Mouse (Mus musculus) limb, embryonic 15.5 days (tissue): ENCODE measurements at regions not wholly inside any gene's neighbourhood (a gene's known extent, or its start where the extent isn't known, plus 50 kb on each side); places are given as distances from the start of the nearest gene placed in this dataset.
"Not testable (repeated sequence)": the region's sequence is repeated elsewhere in the genome, so short reads cannot be mapped to it uniquely, and the experiment has no call there.

Experiments
- ATAC-seq: fragments of 200-750 bp; cut with Nextera tagmentation; 2 replicates; pipeline ENCODE4 v1.8.0; 2017; ENCODE audit warnings: low read depth, moderate TSS enrichment; ENCODE audit not compliant: insufficient number of reproducible peaks, low FRiP score, low TSS enrichment
- H3K27ac ChIP-seq: fragments of 300-500 bp; sonication (generic); 2 replicates; pipeline ENCODE4 v1.5.1; 2015; ENCODE audit warnings: moderate library complexity, mild to moderate bottlenecking, inconsistent platforms
- H3K27me3 ChIP-seq: fragments of 300-500 bp; sonication (generic); 2 replicates; pipeline ENCODE4 v1.6.1; 2015; ENCODE audit warnings: inconsistent platforms
- H3K36me3 ChIP-seq: fragments of 300-500 bp; sonication (generic); 2 replicates; pipeline ENCODE4 v1.6.1; 2015; ENCODE audit warnings: inconsistent platforms
- H3K4me1 ChIP-seq: fragments of 300-500 bp; sonication (generic); 2 replicates; pipeline ENCODE4 v1.6.1; 2015; ENCODE audit warnings: inconsistent platforms
- H3K4me2 ChIP-seq: fragments of 300-500 bp; sonication (generic); 2 replicates; pipeline ENCODE4 v1.6.1; 2015; ENCODE audit warnings: mild to moderate bottlenecking, inconsistent platforms
- H3K4me3 ChIP-seq: fragments of 300-500 bp; sonication (generic); 2 replicates; pipeline ENCODE4 v1.5.1; 2015; ENCODE audit warnings: mild to moderate bottlenecking, inconsistent platforms
- H3K9ac ChIP-seq: fragments of 300-500 bp; sonication (generic); 2 replicates; pipeline ENCODE4 v1.6.1; 2015; ENCODE audit warnings: inconsistent platforms
- H3K9me3 ChIP-seq: fragments of 300-500 bp; sonication (generic); 2 replicates; pipeline ENCODE4 v1.6.1; 2016; ENCODE audit warnings: inconsistent platforms
- WGBS: fragments of 180-500 bp; shearing (Covaris S2); methylation state at CpG from one replicate; pipeline ENCODE4 v1.1.7; 2015; 5-methylcytosine and 5-hydroxymethylcytosine counted together

DNA sequence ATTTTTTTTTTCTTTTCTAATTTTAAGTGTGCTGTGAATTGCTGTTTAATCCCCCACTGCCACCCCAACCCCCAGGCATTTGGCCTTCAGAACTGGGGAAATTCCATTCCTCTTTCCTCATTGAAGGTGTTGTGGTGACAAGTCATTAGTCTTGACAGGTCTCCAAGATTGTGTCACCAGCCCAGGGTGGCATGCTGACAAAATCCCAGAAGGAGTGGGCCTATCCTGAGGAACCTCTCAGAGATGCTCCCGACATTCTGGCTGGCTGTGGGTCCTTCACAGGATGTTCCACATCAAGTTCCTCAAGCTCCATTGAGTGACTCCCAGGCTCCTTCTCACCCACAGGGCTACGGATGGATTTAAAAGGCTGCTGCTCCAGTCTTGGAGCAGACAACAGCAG lies 91.7 kb downstream of the Btg1 start:
- ATAC-seq: no peak
- Histone ChIP-seq H3K36me3 (no peaks in the 10 kb centered on the region), H3K9ac (no peak overlapping the region), H3K4me2 (no peak overlapping the region), H3K27me3 (no peaks in the 10 kb centered on the region), H3K4me3 (no peak overlapping the region), H3K27ac (no peak overlapping the region), H3K9me3 (no peaks in the 10 kb centered on the region), H3K4me1 (no peaks in the 10 kb centered on the region)
- 61% methylated on average over 2 of the region's 2 CpGs for WGBS

DNA sequence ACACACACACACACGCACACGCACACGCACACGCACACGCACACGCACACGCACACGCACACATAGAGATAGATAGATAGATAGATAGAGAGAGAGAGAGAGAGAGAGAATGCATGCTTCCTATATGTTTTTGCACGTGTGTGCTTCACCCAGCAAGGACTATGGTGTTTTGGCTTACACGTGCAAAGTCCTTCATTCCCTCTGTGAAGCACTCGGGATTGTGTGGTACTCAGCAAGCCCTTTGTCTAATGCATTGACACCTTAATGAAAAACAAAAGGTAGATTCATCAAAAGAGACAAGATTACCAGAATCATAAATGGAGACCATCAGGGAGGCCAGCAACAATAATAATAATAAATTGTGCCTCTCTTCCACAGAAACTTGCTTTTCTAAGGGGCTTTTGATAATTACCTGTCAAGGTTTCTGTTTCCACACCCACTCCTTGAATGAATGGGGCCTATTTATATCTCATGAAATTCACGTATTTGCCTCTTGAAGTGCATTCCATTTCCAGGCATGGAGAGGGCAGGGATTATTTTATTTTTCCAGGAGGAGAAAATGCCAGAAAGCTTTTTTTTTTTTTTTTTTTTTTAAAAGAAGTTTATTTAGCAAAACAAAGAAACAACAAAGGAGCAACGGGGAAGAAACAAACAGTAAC lies 93.0 kb downstream of the Btg1 start:
- no peaks in the 10 kb centered on the region for H3K9me3 ChIP-seq
- no peak overlapping the region; the same call in 1 of the 2 replicates for H3K27ac ChIP-seq
- no peak overlapping the region for H3K9ac ChIP-seq
- no peak overlapping the region for H3K4me2 ChIP-seq
- no peaks in the 10 kb centered on the region for H3K27me3 ChIP-seq
- no peak overlapping the region for H3K4me3 ChIP-seq
- 85% methylated on average over 13 of the region's 13 CpGs for WGBS
- no peaks in the 10 kb centered on the region for H3K36me3 ChIP-seq
- no peak for ATAC-seq
- H3K4me1 ChIP-seq: no peaks in the 10 kb centered on the region

GRCm38 (mm10) chr10:96711993-96712392 lies 95.2 kb downstream of the Btg1 start:
- Histone ChIP-seq H3K4me3 (no peak overlapping the region), H3K4me2 (no peak overlapping the region), H3K27me3 (no peaks in the 10 kb centered on the region), H3K36me3 (no peaks in the 10 kb centered on the region), H3K9me3 (no peaks in the 10 kb centered on the region), H3K4me1 (no peaks in the 10 kb centered on the region), H3K9ac (no peak overlapping the region), H3K27ac (no peak overlapping the region)
- ATAC-seq: no peak
- WGBS: 53% methylated on average over 2 of the region's 2 CpGs

DNA sequence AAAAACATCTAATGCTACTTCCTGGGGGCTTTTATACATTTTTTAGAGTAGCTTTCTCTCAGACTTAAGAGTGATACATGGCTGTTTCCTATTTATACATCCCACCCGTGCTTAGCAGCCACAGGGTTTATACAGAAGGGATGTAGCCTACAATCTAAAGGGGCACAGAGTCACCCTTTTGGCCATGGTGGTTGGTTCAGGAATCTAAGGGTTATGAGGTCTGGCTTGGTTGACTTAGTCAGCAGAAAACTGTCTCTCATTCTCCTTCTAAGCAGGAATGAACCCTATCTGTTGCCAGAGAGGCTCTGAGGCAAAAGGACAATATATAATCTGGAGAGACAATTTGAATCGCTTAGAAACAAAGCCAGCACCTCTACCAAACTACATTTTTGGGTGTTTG lies 97.9 kb downstream of the Btg1 start:
- WGBS: 73% methylated on average over 2 of the region's 2 CpGs
- ATAC-seq: no peak
- H3K4me2 ChIP-seq: no peak overlapping the region
- H3K36me3 ChIP-seq: no peaks in the 10 kb centered on the region
- no peaks in the 10 kb centered on the region for H3K4me1 ChIP-seq
- no peaks in the 10 kb centered on the region for H3K9me3 ChIP-seq
- H3K27ac ChIP-seq: no peak overlapping the region
- H3K9ac ChIP-seq: no peak overlapping the region
- H3K4me3 ChIP-seq: no peak overlapping the region
- no peaks in the 10 kb centered on the region for H3K27me3 ChIP-seq

DNA sequence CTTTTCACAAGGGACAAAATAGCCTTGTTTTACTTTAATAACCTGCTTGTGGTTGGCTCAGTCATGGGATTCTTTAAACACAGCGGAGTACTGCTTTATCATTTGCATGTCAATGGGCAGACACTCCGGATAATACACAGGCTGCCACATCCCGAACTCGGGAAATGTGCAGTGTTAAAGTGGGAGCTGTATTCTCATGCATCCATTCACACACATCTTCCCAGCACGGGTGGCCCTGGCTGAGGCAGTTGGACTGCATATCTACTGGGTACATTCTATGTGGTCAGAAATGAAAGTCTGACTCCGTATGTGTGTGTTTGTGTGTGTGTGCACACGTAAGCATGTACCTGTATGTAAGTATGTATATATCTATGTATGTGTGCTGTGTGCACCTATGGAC lies 100.5 kb downstream of the Btg1 start:
- WGBS: 84% methylated on average over 7 of the region's 7 CpGs
- ATAC-seq: no peak
- H3K4me2 ChIP-seq: no peak overlapping the region
- no peak overlapping the region for H3K4me3 ChIP-seq
- H3K9ac ChIP-seq: no peak overlapping the region
- peaks cover 21% of the 10 kb centered on the region for H3K4me1 ChIP-seq
- no peaks in the 10 kb centered on the region for H3K27me3 ChIP-seq
- no peak overlapping the region for H3K27ac ChIP-seq
- H3K9me3 ChIP-seq: no peaks in the 10 kb centered on the region
- H3K36me3 ChIP-seq: no peaks in the 10 kb centered on the region

DNA sequence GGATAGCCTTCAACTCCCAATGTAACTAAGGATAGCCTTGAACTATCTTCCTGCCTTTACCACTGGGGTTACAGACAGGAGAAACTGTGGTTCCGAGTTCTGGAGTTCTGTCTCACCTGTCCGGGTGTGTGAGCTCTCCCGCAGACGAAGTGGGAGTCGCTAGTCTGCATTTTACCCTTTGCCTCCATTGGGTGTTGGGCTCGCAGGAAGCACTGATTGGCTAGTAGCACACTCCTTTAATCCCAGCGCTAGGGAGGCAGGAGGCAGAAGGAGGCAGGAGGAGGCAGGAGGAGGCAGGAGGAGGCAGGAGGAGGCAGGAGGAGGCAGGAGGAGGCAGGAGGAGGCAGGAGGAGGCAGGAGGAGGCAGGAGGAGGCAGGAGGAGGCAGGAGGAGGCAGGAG lies 101.9 kb downstream of the Btg1 start:
- not testable (repeated sequence) for H3K9me3 ChIP-seq, H3K9ac ChIP-seq, H3K4me2 ChIP-seq, H3K36me3 ChIP-seq, H3K27me3 ChIP-seq, ATAC-seq, H3K27ac ChIP-seq, H3K4me3 ChIP-seq
- WGBS: 96% methylated on average over 7 of the region's 7 CpGs
- H3K4me1 ChIP-seq: peaks cover 32% of the 10 kb centered on the region

DNA sequence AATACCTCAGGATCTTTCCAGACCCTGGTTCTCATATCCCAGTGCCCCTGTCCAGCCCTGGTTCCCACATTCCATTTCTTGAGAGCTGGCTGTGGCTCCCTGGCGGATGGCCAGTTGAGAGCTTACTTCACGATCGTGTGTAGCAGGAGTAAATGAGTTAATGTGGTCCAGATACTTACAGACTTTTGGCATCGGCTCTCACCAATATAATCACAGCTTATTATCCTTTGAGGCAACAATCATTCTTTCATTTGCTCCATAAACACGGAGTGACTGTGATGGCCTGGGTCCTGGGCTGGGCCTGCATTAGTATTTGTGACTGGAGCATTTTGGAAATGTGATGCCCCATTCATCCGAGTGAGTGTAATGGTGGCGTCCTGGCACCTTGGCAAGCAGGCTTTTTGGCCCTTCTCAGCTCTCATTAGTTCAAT lies 103.5 kb downstream of the Btg1 start:
- ATAC-seq: no peak
- Histone ChIP-seq H3K9me3 (no peaks in the 10 kb centered on the region), H3K4me3 (no peak overlapping the region), H3K27me3 (no peaks in the 10 kb centered on the region), H3K4me1 (peaks cover 42% of the 10 kb centered on the region), H3K4me2 (no peak overlapping the region), H3K27ac (0 out of 2 replicates have a peak overlapping the region, but pooled peaks have one; percentile 61), H3K36me3 (no peaks in the 10 kb centered on the region), H3K9ac (no peak overlapping the region)
- WGBS: 31% methylated on average over 7 of the region's 7 CpGs

GRCm38 (mm10) chr10:96720956-96721688 lies 104.3 kb downstream of the Btg1 start:
- ATAC-seq: no peak
- H3K36me3 ChIP-seq: no peaks in the 10 kb centered on the region
- 62% methylated on average over 9 of the region's 9 CpGs for WGBS
- H3K27me3 ChIP-seq: no peaks in the 10 kb centered on the region
- no peak overlapping the region for H3K9ac ChIP-seq
- no peak overlapping the region for H3K4me3 ChIP-seq
- H3K4me2 ChIP-seq: no peak overlapping the region
- H3K27ac ChIP-seq: peak overlapping the region; percentile 63; the same call in 1 of the 2 replicates
- peaks cover 42% of the 10 kb centered on the region for H3K4me1 ChIP-seq
- no peaks in the 10 kb centered on the region for H3K9me3 ChIP-seq

DNA sequence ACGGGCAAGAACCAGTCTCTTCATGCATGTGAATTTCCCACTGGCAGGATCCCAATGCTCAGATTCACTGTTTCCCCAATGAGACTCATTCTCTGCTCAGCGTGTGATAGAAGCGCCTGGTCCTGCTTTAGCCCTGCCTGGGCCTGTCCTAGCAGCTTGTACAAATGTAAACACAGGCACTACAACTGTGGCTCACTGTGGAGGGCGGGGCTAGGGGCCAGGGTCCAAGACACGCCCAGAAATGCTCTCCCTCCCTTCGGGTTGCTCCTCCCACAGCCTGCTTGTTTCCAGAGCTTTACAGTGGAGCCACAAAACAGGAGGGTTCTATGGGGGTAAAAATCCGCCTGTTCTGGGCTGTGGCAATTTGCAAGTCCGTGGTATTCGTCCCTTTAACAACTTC lies 105.7 kb downstream of the Btg1 start:
- H3K27ac ChIP-seq: peak overlapping the region; percentile 63; the same call in 1 of the 2 replicates
- no peak overlapping the region for H3K4me2 ChIP-seq

DNA sequence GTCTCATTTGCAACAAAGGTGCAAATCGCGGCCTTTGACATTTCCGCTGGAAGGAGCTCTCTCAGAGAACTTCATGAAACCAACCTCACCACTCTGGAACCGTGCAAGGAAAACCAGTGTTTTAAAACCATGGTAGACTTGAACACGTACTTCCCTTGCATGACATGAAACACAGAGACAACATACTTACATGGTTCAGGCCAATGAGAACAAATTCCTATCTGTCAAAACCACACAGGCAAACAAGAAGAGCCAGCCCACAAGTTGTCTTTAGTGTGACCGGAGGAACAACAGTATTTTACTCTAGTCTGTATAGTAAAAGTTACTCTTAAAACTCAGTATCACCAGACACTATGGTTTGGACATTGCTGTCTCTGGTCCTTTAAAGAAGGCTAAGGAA lies 106.3 kb downstream of the Btg1 start:
- Histone ChIP-seq H3K9me3 (no peaks in the 10 kb centered on the region), H3K27me3 (no peaks in the 10 kb centered on the region), H3K4me1 (peaks cover 42% of the 10 kb centered on the region), H3K27ac (no peak overlapping the region), H3K36me3 (no peaks in the 10 kb centered on the region), H3K4me2 (no peak overlapping the region), H3K4me3 (no peak overlapping the region), H3K9ac (no peak overlapping the region)
- WGBS: 90% methylated on average over 6 of the region's 6 CpGs
- no peak for ATAC-seq

More for the DNA sequence above, 105.7 kb downstream of the Btg1 start:
- WGBS: 16% methylated on average over 9 of the region's 9 CpGs
- peak; percentile 77 for ATAC-seq
- Histone ChIP-seq H3K27me3 (no peaks in the 10 kb centered on the region), H3K4me3 (no peak overlapping the region), H3K9ac (no peak overlapping the region), H3K9me3 (no peaks in the 10 kb centered on the region), H3K36me3 (no peaks in the 10 kb centered on the region), H3K4me1 (peaks cover 42% of the 10 kb centered on the region)

DNA sequence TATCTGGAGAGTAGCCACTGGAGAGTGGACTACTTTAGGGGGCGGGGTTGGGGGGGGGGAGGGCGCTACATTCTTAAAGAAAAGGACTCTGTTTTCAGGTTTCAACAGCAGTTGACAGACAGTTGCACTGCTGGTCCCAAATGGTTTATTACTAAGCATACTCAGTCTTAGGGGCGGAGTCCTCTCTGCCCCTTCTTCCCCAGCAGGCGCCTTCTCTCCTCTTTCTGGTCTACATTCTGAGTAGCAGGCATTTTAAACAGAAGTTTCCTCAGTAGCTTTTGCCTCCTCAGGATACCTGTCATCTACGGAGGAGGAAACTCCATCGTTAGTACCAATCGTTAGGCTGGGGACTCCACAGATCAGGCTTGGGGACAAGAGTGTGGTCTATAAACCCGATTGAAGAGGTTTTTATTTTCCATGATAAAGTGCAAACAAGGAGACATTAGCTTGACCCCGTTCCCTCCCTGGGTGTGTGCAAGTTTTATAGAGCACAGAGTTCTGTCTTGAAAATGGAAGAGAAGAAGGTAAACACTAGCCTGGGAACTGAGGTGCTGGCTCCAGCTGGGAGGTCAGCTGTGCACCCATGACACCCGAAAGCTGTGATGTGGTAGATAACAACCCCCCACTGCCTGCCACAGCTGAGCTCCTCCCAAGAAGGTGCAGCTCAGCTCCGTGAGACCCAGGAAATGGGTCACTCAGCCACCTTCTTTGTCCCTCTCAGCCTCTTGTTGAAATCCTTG lies 107.8 kb downstream of the Btg1 start:
- H3K9ac ChIP-seq: no peak overlapping the region
- H3K9me3 ChIP-seq: no peaks in the 10 kb centered on the region
- H3K4me1 ChIP-seq: peaks cover 42% of the 10 kb centered on the region
- ATAC-seq: no peak
- 39% methylated on average over 11 of the region's 11 CpGs for WGBS
- no peak overlapping the region for H3K4me2 ChIP-seq
- H3K27ac ChIP-seq: no peak overlapping the region
- no peak overlapping the region for H3K4me3 ChIP-seq
- H3K36me3 ChIP-seq: no peaks in the 10 kb centered on the region
- H3K27me3 ChIP-seq: no peaks in the 10 kb centered on the region
